Mouse (Mus musculus): ENCODE data around the gene Leng9.

Leng9 gene

GRCm38 (mm10) chr7:4144046-4144445 is 6.1 kb downstream of the Leng9 start:
- no peak for DNase-seq

GRCm38 (mm10) chr7:4143506-4143905 is 6.7 kb downstream of the Leng9 start:
- DNase-seq = no peak

GRCm38 (mm10) chr7:4142796-4143445 is 7.3 kb downstream of the Leng9 start:
- no peak for DNase-seq

- DNase-seq = no peak
These were observed 8.4 kb downstream of the Leng9 start for GRCm38 (mm10) chr7:4141648-4142325.

GRCm38 (mm10) chr7:4139391-4139790 is 10.8 kb downstream of the Leng9 start:
- no peak for DNase-seq

- DNase-seq = no peak
These were observed 11.5 kb downstream of the Leng9 start for GRCm38 (mm10) chr7:4138671-4139070.

GRCm38 (mm10) chr7:4138181-4138580 is 12.0 kb downstream of the Leng9 start:
- DNase-seq = no peak

GRCm38 (mm10) chr7:4137746-4138145 is 12.4 kb downstream of the Leng9 start:
- no peak for DNase-seq

GRCm38 (mm10) chr7:4136771-4137531 is 13.2 kb downstream of the Leng9 start, which contains the start of gene Leng8:
Gene Leng8, plus strand, starts transcription at chr7:4137039.
- peak; percentile 99 for DNase-seq

- no peak for DNase-seq
These were observed 13.8 kb downstream of the Leng9 start for GRCm38 (mm10) chr7:4136404-4136770.

GRCm38 (mm10) chr7:4134911-4135310 is 15.3 kb downstream of the Leng9 start:
- DNase-seq = no peak

GRCm38 (mm10) chr7:4132998-4133397 is 17.2 kb downstream of the Leng9 start:
- DNase-seq = no peak

GRCm38 (mm10) chr7:4132581-4132980 is 17.6 kb downstream of the Leng9 start:
- DNase-seq = no peak

- DNase-seq = no peak
These were observed 18.2 kb downstream of the Leng9 start for GRCm38 (mm10) chr7:4131964-4132363.

- peak; percentile 55 for DNase-seq
These were observed 19.3 kb downstream of the Leng9 start for GRCm38 (mm10) chr7:4130686-4131452.

GRCm38 (mm10) chr7:4128860-4129259 is 21.3 kb downstream of the Leng9 start:
- no peak for DNase-seq

- DNase-seq = no peak
These were observed 22.3 kb downstream of the Leng9 start for GRCm38 (mm10) chr7:4127894-4128293.

- DNase-seq = no peak
These were observed 23.0 kb downstream of the Leng9 start for GRCm38 (mm10) chr7:4126992-4127785.

- DNase-seq = no peak
These were observed 24.9 kb downstream of the Leng9 start for GRCm38 (mm10) chr7:4125306-4125705.

GRCm38 (mm10) chr7:4124856-4125255 is 25.3 kb downstream of the Leng9 start:
- no peak for DNase-seq

- DNase-seq = no peak
These were observed 25.8 kb downstream of the Leng9 start for GRCm38 (mm10) chr7:4124315-4124759.

- no peak for DNase-seq
These were observed 26.4 kb downstream of the Leng9 start for GRCm38 (mm10) chr7:4123732-4124131.

All from kidney, adult 11 months (tissue).